Mouse (Mus musculus): ENCODE measurements at regions not wholly inside any gene's neighbourhood (a gene's known extent, or its start where the extent isn't known, plus 50 kb on each side); places are given as distances from the start of the nearest gene placed in this dataset.

DNA sequence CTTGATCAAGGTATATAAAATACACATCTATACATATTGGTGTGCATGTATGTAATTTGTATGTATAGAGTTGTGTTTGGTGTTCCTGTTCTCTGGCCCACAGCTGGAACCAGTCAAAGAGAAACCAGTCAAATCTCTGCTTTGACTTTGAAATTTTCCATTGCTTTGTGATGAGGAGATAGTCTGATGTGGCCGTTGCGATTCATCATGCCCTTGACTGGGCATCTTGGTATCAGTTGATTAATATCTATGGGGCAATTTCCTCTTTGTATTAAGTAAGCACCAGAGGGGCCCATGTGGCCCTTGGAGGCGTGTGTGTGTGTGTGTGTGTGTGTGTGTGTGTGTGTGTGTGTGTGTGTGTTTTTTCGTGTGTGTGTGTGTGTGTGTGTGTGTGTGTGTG is 107.7 kb upstream of the Mrps10 start:
- no peak for ATAC-seq (ENCODE audit: insufficient read depth)
- H3K4me3 ChIP-seq (ENCODE audit: low read depth, low read length), result no peak overlapping the region
- no peaks in the 10 kb centered on the region for H3K9me3 ChIP-seq (ENCODE audit: low read depth, low read length)
- no peak for TF ChIP-seq CTCF (IDR thresholded peaks at IDR 0.05; ENCODE audit: low read depth)
- H3K9ac ChIP-seq, result no peak overlapping the region
- no peak overlapping the region for H3K4me2 ChIP-seq
- no peak overlapping the region for H3K27ac ChIP-seq (ENCODE audit: low read depth)
- no peaks in the 10 kb centered on the region for H3K4me1 ChIP-seq (ENCODE audit: insufficient read depth)
- H3K27me3 ChIP-seq (ENCODE audit: insufficient read depth, low read length), result no peaks in the 10 kb centered on the region
- WGBS, result 68% methylated on average over 4 of the region's 4 CpGs
- peaks cover 13% of the 10 kb centered on the region; the same call in 1 of the 2 replicates for H3K36me3 ChIP-seq (ENCODE audit: insufficient read depth)
- no peak for DNase-seq

DNA sequence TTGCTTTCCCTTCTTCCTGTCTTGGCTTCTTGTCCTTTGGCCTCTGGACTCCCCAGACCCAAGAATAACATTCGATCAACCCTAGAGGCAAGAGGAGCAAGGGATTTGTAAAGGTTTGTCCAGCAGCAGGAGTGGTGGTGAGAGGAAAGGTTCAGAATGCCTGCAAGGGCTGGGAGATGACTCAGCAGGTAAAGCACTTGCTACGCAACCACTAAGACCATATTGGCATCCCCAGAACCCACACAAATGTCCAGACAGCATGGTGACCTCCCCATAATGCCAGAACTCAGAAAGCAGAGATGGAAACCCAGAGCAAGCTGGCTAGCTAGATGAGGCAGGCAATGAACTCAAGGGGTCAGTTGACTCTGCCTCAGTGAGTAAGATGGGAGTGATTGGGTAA is 110.4 kb upstream of the Mrps10 start:
- Histone ChIP-seq H3K4me2 (no peak overlapping the region), H3K27me3 (ENCODE audit: insufficient read depth, low read length) (no peaks in the 10 kb centered on the region), H3K9me3 (ENCODE audit: low read depth, low read length) (no peaks in the 10 kb centered on the region), H3K4me3 (ENCODE audit: low read depth, low read length) (no peak overlapping the region), H3K27ac (ENCODE audit: low read depth) (no peak overlapping the region), H3K36me3 (ENCODE audit: insufficient read depth) (peaks cover 13% of the 10 kb centered on the region; the same call in 1 of the 2 replicates), H3K4me1 (ENCODE audit: insufficient read depth) (no peaks in the 10 kb centered on the region), H3K9ac (no peak overlapping the region)
- no peak for DNase-seq
- WGBS, result 98% methylated on average over 2 of the region's 2 CpGs
- TF ChIP-seq CTCF (IDR thresholded peaks at IDR 0.05; ENCODE audit: low read depth), result no peak
- no peak for ATAC-seq (ENCODE audit: insufficient read depth)

DNA sequence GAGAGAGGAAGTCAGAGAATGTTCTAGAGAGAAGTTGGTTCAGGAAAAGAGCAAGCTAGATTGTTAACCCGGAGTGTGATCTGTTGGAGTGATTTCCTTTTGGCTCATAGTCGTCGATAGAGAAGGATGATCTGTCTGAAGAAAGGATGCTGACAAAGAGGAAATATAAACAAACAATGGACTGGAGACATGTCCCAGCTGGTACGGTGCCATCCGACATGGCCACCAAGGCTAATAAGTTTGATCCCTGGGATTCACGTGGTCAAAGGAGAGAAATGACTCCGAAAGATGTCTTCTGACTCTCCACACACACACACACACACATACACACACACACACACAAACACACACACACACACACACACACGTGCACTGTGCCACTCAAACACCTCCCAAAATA is 113.5 kb upstream of the Mrps10 start:
- peak; percentile 57 for DNase-seq
- ATAC-seq (ENCODE audit: insufficient read depth), result no peak
- H3K27me3 ChIP-seq (ENCODE audit: insufficient read depth, low read length), result no peaks in the 10 kb centered on the region
- WGBS, result 42% methylated on average over 8 of the region's 8 CpGs
- H3K9me3 ChIP-seq (ENCODE audit: low read depth, low read length), result no peaks in the 10 kb centered on the region
- peaks cover 15% of the 10 kb centered on the region; the same call in 1 of the 2 replicates for H3K36me3 ChIP-seq (ENCODE audit: insufficient read depth)
- no peak overlapping the region for H3K27ac ChIP-seq (ENCODE audit: low read depth)
- H3K4me3 ChIP-seq (ENCODE audit: low read depth, low read length), result no peak overlapping the region
- no peak overlapping the region for H3K9ac ChIP-seq
- no peak overlapping the region for H3K4me2 ChIP-seq
- H3K4me1 ChIP-seq (ENCODE audit: insufficient read depth), result no peaks in the 10 kb centered on the region
- TF ChIP-seq CTCF (IDR thresholded peaks at IDR 0.05; ENCODE audit: low read depth), result no peak

DNA sequence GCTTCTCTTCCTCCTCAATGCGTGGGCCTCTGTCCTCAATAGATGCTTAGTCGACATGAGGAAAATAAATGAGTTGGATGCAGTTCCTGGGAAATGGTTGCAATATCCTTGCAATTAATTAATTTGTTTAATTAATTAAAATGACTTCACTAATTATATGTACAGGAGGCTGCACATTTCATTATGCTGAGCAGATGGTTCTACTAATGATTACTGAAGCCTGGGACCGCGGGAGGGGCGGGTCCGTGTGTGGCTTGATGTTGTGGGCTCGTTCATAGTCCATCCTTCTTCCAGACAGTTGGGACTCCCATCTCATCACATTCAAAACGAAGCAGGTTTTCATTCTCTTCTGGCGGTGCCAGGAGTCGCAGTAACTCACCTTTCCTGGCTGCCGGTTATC is 114.7 kb upstream of the Mrps10 start:
- no peak overlapping the region for H3K9ac ChIP-seq
- no peaks in the 10 kb centered on the region for H3K9me3 ChIP-seq (ENCODE audit: low read depth, low read length)
- H3K27me3 ChIP-seq (ENCODE audit: insufficient read depth, low read length), result no peaks in the 10 kb centered on the region
- no peak for DNase-seq
- no peaks in the 10 kb centered on the region for H3K4me1 ChIP-seq (ENCODE audit: insufficient read depth)
- no peak overlapping the region for H3K4me3 ChIP-seq (ENCODE audit: low read depth, low read length)
- H3K36me3 ChIP-seq (ENCODE audit: insufficient read depth), result peaks cover 15% of the 10 kb centered on the region; the same call in 1 of the 2 replicates
- ATAC-seq (ENCODE audit: insufficient read depth), result no peak
- TF ChIP-seq CTCF (IDR thresholded peaks at IDR 0.05; ENCODE audit: low read depth), result no peak
- H3K4me2 ChIP-seq, result no peak overlapping the region
- H3K27ac ChIP-seq (ENCODE audit: low read depth), result no peak overlapping the region
- 80% methylated on average over 11 of the region's 11 CpGs for WGBS

DNA sequence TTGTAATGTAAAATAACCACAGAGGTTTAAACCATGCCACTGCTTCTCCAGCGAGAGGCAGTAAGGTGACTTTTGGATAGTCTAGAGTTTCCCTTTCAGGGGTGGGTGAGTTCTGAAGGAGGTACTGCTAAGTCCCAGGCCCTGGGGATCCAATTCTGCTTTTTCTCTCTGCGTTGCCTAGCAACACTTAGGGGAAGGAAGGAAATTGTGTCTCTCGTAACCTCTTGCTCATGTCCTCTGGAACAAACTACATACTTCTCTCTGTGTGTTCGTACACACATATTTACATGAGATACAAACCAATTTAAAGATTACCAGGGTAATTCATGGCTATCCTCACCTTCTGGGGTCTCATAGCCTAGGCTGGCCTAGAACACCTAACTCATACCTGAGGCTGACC is 118.7 kb upstream of the Mrps10 start:
- no peak overlapping the region for H3K9ac ChIP-seq
- no peak overlapping the region for H3K4me2 ChIP-seq
- H3K27ac ChIP-seq (ENCODE audit: low read depth), result no peak overlapping the region
- H3K4me3 ChIP-seq (ENCODE audit: low read depth, low read length), result no peak overlapping the region
- peak; percentile 9 for DNase-seq
- no peaks in the 10 kb centered on the region for H3K9me3 ChIP-seq (ENCODE audit: low read depth, low read length)
- WGBS, result 86% methylated on average over 4 of the region's 4 CpGs
- no peak for TF ChIP-seq CTCF (IDR thresholded peaks at IDR 0.05; ENCODE audit: low read depth)
- H3K27me3 ChIP-seq (ENCODE audit: insufficient read depth, low read length), result no peaks in the 10 kb centered on the region
- H3K4me1 ChIP-seq (ENCODE audit: insufficient read depth), result no peaks in the 10 kb centered on the region
- 0 out of 2 replicates have a peak, but pooled peaks cover 5% of the 10 kb centered on the region for H3K36me3 ChIP-seq (ENCODE audit: insufficient read depth)
- ATAC-seq (ENCODE audit: insufficient read depth), result no peak

DNA sequence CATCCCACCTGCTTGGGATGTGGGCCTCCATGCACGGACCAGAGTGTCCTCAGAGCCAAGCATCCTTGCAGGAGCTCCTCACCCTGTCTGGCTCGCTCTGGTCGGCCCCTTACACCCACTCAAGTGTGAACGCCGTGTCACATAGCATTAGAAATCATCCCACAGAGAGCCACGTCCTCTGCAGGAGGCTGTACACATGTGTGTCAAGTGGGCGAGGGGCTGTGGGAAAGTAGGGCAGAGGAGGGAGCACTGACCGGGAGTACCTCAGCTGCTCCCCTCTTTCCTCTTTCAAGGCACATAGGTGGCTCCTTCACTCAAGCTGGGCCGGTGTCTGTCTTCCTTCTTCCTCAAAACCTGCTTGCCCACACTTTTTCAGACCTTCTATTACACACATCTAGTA is 119.5 kb upstream of the Mrps10 start:
- ATAC-seq (ENCODE audit: insufficient read depth), result no peak
- 81% methylated on average over 9 of the region's 9 CpGs for WGBS
- TF ChIP-seq CTCF (IDR thresholded peaks at IDR 0.05; ENCODE audit: low read depth), result no peak

DNA sequence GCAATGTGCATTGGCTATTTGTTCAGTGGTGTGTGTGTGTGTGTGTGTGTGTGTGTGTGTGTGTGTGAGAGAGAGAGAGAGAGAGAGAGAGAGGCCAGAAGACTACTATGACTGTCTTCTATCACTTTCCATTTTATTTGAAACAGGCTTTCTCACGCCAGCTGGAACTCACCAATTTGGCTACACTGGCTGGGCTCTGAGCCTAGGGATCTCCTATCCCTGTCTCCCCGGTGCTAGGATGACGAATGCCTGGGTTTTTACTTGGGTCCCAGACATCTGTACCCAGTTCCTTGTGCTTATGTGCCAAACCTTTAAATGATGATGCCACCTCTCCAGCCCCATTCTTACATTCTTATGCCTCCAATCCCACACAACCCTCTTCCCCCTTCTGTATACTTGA is 120.6 kb upstream of the Mrps10 start:
- Histone ChIP-seq H3K27ac (ENCODE audit: low read depth) (no peak overlapping the region), H3K9me3 (ENCODE audit: low read depth, low read length) (no peaks in the 10 kb centered on the region), H3K4me3 (ENCODE audit: low read depth, low read length) (no peak overlapping the region), H3K27me3 (ENCODE audit: insufficient read depth, low read length) (no peaks in the 10 kb centered on the region), H3K9ac (no peak overlapping the region), H3K4me2 (no peak overlapping the region), H3K36me3 (ENCODE audit: insufficient read depth) (0 out of 2 replicates have a peak, but pooled peaks cover 13% of the 10 kb centered on the region), H3K4me1 (ENCODE audit: insufficient read depth) (no peaks in the 10 kb centered on the region)
- ATAC-seq (ENCODE audit: insufficient read depth) (no peak), DNase-seq (peak; percentile 16)
- no peak for TF ChIP-seq CTCF (IDR thresholded peaks at IDR 0.05; ENCODE audit: low read depth)
- 70% methylated on average over 3 of the region's 3 CpGs for WGBS

More for the DNA sequence above, 119.5 kb upstream of the Mrps10 start:
- no peak for DNase-seq
- no peak overlapping the region for H3K9ac ChIP-seq
- no peak overlapping the region for H3K27ac ChIP-seq (ENCODE audit: low read depth)
- H3K4me2 ChIP-seq, result no peak overlapping the region
- H3K36me3 ChIP-seq (ENCODE audit: insufficient read depth), result 0 out of 2 replicates have a peak, but pooled peaks cover 5% of the 10 kb centered on the region
- no peak overlapping the region for H3K4me3 ChIP-seq (ENCODE audit: low read depth, low read length)
- no peaks in the 10 kb centered on the region for H3K9me3 ChIP-seq (ENCODE audit: low read depth, low read length)
- no peaks in the 10 kb centered on the region for H3K27me3 ChIP-seq (ENCODE audit: insufficient read depth, low read length)
- no peaks in the 10 kb centered on the region for H3K4me1 ChIP-seq (ENCODE audit: insufficient read depth)

DNA sequence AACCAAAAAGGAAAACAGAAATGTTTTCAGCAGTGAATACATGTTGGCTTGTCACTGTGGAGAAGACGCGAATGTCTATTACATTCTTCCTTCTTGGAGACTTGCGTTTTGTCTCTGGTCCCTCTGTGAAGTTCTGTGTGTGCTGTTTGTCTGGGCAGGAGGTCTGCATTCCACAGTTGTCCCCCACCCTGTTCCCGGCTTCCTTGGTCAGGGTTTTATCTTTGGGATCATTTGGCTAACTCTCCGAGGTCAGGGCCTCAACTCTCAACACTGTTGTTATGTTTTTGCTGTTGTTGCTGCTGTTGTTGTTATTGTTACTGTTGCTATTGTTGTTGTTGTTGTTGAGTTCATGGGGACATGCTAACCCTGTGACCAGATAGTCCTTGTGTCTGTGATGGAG is 121.2 kb upstream of the Mrps10 start:
- WGBS, result 62% methylated on average over 5 of the region's 5 CpGs
- no peak overlapping the region for H3K9ac ChIP-seq
- 0 out of 2 replicates have a peak, but pooled peaks cover 16% of the 10 kb centered on the region for H3K36me3 ChIP-seq (ENCODE audit: insufficient read depth)
- no peak for TF ChIP-seq CTCF (IDR thresholded peaks at IDR 0.05; ENCODE audit: low read depth)
- DNase-seq (no peak), ATAC-seq (ENCODE audit: insufficient read depth) (no peak)
- H3K4me2 ChIP-seq, result no peak overlapping the region
- no peaks in the 10 kb centered on the region for H3K9me3 ChIP-seq (ENCODE audit: low read depth, low read length)
- no peak overlapping the region for H3K27ac ChIP-seq (ENCODE audit: low read depth)
- H3K27me3 ChIP-seq (ENCODE audit: insufficient read depth, low read length), result no peaks in the 10 kb centered on the region
- no peak overlapping the region for H3K4me3 ChIP-seq (ENCODE audit: low read depth, low read length)
- H3K4me1 ChIP-seq (ENCODE audit: insufficient read depth), result no peaks in the 10 kb centered on the region
